Mouse (Mus musculus) midbrain, postnatal 0 days (tissue): ENCODE data around the gene Prex1. TPM values are rescaled to one million over a fixed set of nuclear protein-coding genes. Genes with fewer than 3 reads are reported as not detected.
"Not testable (repeated sequence)": the region's sequence is repeated elsewhere in the genome, so short reads cannot be mapped to it uniquely, and the experiment has no call there.

Experiments used
- ATAC-seq: fragments of 200-750 bp; cut with Nextera tagmentation; 2 replicates; pipeline ENCODE4 v1.8.0; 2017; ENCODE audit warnings: moderate number of reproducible peaks, mild to moderate bottlenecking, moderate TSS enrichment, moderate library complexity; ENCODE audit not compliant: low FRiP score
- DNase-seq: peaks from one replicate; pipeline ENCODE4 v3.0.0-alpha.2; 2015; ENCODE audit warnings: low spot score
- H3K27ac ChIP-seq: fragments of 300-500 bp; sonication (generic); 2 replicates; pipeline ENCODE4 v1.5.1; 2014; ENCODE audit warnings: low read depth, mild to moderate bottlenecking, low read length, mixed read lengths
- H3K27me3 ChIP-seq: fragments of 300-500 bp; sonication (generic); 2 replicates; pipeline ENCODE4 v1.6.1; 2014; ENCODE audit warnings: low read length, control low read depth, mixed read lengths; ENCODE audit not compliant: insufficient read depth
- H3K36me3 ChIP-seq: fragments of 300-500 bp; sonication (generic); 2 replicates; pipeline ENCODE4 v1.6.1; 2014; ENCODE audit warnings: low read length, control low read depth, mixed read lengths; ENCODE audit not compliant: insufficient read depth
- H3K4me1 ChIP-seq: fragments of 300-500 bp; sonication (generic); 2 replicates; pipeline ENCODE4 v1.6.1; 2014; ENCODE audit warnings: mild to moderate bottlenecking, control low read depth, antibody characterized with exemption, low read length, mixed read lengths; ENCODE audit not compliant: insufficient read depth
- H3K4me2 ChIP-seq: fragments of 300-500 bp; sonication (generic); 2 replicates; pipeline ENCODE4 v1.6.1; 2014; ENCODE audit warnings: low read depth, mild to moderate bottlenecking, low read length, mixed read lengths; ENCODE audit not compliant: poor library complexity, severe bottlenecking
- H3K4me3 ChIP-seq: fragments of 300-500 bp; sonication (generic); 2 replicates; pipeline ENCODE4 v1.5.1; 2014; ENCODE audit warnings: low read depth, mild to moderate bottlenecking, low read length, moderate library complexity
- H3K9ac ChIP-seq: fragments of 300-500 bp; sonication (generic); replicated peaks from 2 replicates; pipeline ENCODE4 v1.6.1; 2014; ENCODE audit warnings: mild to moderate bottlenecking, low read length, moderate library complexity, mixed read lengths; ENCODE audit not compliant: poor library complexity, severe bottlenecking
- H3K9me3 ChIP-seq: fragments of 300-500 bp; sonication (generic); 2 replicates; pipeline ENCODE4 v1.6.1; 2016; ENCODE audit warnings: low read length, control low read depth
- CTCF ChIP-seq: IDR thresholded peaks from 2 replicates; pipeline ENCODE4 v1.5.1; 2016; ENCODE audit warnings: antibody characterized with exemption, mild to moderate bottlenecking
- WGBS: fragments of 180-500 bp; shearing (Covaris S2); extraction: QIAGEN DNeasy Blood & Tissue Kit; methylation state at CpG from one replicate; pipeline ENCODE4 v1.1.7; 2014; 5-methylcytosine and 5-hydroxymethylcytosine counted together
- polyA plus RNA-seq: library from polyadenylated mRNA; unstranded; fragments of >200 nt; fragmentation: Nextera tagmentation; extraction: Ambion mirVana; gene quantifications from 2 replicates; pipeline ENCODE4 v1.2.1, GENCODE M21; 2015
- total RNA-seq: library from RNA; depleted of rRNA; stranded (reverse); fragments of >200 nt; gene quantifications from 2 replicates; pipeline ENCODE4 v1.2.3, GENCODE M21; 2014; rRNA removed

Gene Prex1
- total and polyA plus RNA-seq, 2 experiments from 2014 or later: 17.4 to 53.8 TPM

DNA sequence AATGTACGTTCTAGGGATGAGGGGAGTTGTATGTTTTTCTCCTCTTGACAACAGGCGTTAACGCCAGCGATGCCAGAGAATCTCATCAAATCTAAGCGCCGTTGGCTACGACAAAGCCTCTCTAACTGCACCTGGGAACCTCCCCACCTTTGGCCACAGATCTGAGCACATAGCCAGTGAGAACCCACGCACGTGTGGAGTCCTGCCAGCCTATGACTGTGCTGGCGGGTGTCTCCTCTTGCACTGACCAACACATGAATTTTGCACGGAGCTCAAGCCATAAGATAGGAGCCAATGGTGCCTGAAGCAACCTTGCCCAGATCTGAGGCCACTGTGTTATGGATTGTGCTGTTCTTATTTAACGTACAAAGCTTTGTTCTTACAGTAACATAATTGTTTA, 193.1 kb downstream of the Prex1 start:
- Histone ChIP-seq H3K4me1 (peaks cover 10% of the 10 kb centered on the region; the same call in 1 of the 2 replicates), H3K9me3 (no peaks in the 10 kb centered on the region), H3K36me3 (no peaks in the 10 kb centered on the region), H3K27me3 (no peaks in the 10 kb centered on the region), H3K4me2 (no peak overlapping the region), H3K4me3 (no peak overlapping the region), H3K27ac (no peak overlapping the region), H3K9ac (no peak overlapping the region)
- no peak for TF ChIP-seq CTCF
- no peak for DNase-seq
- WGBS: 85% methylated on average over 12 of the region's 12 CpGs
- ATAC-seq: no peak

DNA sequence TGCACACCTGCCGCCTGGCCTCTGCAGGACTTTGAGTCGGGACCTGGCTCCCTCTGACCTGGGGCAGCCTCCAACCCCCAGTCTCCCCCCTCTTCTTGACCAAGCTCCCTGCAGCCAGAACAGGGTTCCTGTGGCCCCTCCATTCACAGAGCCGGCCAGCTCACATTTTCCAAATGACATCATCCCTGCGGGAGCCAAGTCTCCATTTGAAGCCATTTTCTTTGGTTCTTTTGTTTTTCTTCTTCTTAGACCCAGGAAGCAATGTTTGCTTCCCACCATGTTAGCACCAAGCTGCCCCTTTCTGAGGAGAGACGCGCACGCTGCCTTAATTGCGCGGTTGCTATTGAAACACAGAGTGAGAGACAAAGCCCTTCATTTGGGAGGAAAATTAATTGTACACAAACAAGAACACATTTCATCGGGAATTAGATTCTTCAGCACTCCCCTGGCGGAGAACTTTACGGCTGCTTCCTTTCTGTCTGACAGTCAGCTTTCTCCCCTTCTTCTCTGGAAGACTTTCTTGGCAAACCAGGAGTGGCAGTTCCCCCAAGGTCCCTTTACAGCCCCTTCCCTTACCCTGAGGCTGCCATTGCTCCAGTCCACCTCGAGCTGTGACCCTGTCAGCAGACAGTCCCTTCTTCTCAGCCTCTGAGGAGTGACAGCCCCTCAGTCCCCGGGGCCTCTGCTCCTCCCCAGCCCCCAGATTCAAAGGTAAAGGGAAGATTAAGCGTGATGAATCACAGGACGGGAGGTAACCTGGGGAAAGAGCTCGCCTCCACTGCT, 196.0 kb downstream of the Prex1 start:
- H3K27ac ChIP-seq, H3K9me3 ChIP-seq, H3K4me1 ChIP-seq, H3K4me3 ChIP-seq, H3K4me2 ChIP-seq, H3K36me3 ChIP-seq, ATAC-seq, H3K27me3 ChIP-seq: not testable (repeated sequence)
- 8% methylated on average over 14 of the region's 17 CpGs for WGBS
- H3K9ac ChIP-seq: 0 out of 2 replicates have a peak overlapping the region, but pooled peaks have one; percentile 24
- DNase-seq: peak; percentile 71

DNA sequence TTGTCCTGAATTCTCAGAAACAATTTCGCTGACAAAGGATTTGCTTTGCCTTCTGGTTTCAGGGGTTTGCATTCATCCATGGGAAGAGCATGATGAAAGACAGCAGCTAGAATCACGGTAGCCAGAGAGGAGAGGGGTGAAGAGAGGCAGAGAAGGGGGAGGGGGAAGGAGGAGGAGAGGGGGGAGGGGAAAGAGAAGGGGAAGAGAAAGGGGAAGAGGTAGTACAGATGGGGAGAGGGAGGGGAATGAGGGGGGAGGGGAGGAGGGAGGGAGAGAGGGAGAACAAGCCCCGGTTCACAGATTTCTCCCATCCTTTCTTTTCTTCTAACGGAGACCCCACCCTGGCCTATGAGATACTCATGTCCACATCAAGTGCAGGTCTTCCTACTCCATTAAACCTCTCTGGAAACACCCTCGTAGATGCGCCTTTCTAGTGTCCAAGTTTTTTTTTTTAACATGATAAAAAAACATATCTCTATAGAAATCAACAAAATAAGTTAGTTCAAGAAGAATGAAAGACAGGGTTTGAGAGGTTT, 196.7 kb downstream of the Prex1 start:
- TF ChIP-seq CTCF: no peak
- Histone ChIP-seq H3K36me3 (no peaks in the 10 kb centered on the region), H3K27me3 (no peaks in the 10 kb centered on the region), H3K9me3 (no peaks in the 10 kb centered on the region), H3K4me3 (no peak overlapping the region), H3K27ac (peak overlapping the region; percentile 18; the same call in 1 of the 2 replicates), H3K4me1 (peaks cover 8% of the 10 kb centered on the region; the same call in 1 of the 2 replicates), H3K9ac (0 out of 2 replicates have a peak overlapping the region, but pooled peaks have one; percentile 24), H3K4me2 (no peak overlapping the region)
- DNase-seq (no peak), ATAC-seq (no peak)
- 38% methylated on average over 6 of the region's 6 CpGs for WGBS

Other genes starting within 250 kb of the Prex1 start
- gene Trp53rkb, start 78.7 kb upstream of the Prex1 start, total RNA-seq: 16.8 and 17.2 TPM in 2 replicates
- 7.5 and 8.5 TPM in 2 replicates for gene Trp53rkb, start 78.7 kb upstream of the Prex1 start, polyA plus RNA-seq
- gene Arfgef2, start 91.8 kb upstream of the Prex1 start, total RNA-seq: 26.3 and 27.8 TPM in 2 replicates
- 3.1 and 3.4 TPM in 2 replicates for gene Arfgef2, start 91.8 kb upstream of the Prex1 start, polyA plus RNA-seq
- 82.8 and 88.7 TPM in 2 replicates for gene Cse1l, start 192.2 kb upstream of the Prex1 start, total RNA-seq
- 69.7 and 70.1 TPM in 2 replicates for gene Cse1l, start 192.2 kb upstream of the Prex1 start, polyA plus RNA-seq